Mouse (Mus musculus): ENCODE results near the gene Washc3. TPM values are rescaled to one million over a fixed set of nuclear protein-coding genes. Genes with fewer than 3 reads are reported as not detected.

Washc3 gene
- polyA plus RNA-seq (2012; rRNA removed): 9.3 and 14.4 TPM in 2 replicates

GRCm38 (mm10) chr10:88200951-88201638, at the start of gene Washc3:
Gene Washc3, plus strand, starts transcription at chr10:88201093.
- peaks cover 6% of the 10 kb centered on the region for H3K4me1 ChIP-seq (ENCODE audit: control insufficient read depth, insufficient read depth, low read length)
- TF ChIP-seq POLR2A (IDR thresholded peaks at IDR 0.05; ENCODE audit: borderline replicate concordance, extremely low read depth, low read depth, low read length): peak; percentile 69; the same call in 1 of the 2 replicates
- no peak for TF ChIP-seq CTCF (IDR thresholded peaks at IDR 0.05; ENCODE audit: insufficient read depth, low read length)
- DNase-seq: peak; percentile 87
- peak within 1 kb of the TSS; percentile 74 for H3K4me3 ChIP-seq (replicated peaks; ENCODE audit: extremely low read depth, low read depth, low read length)
- WGBS: under 1% methylated on average over 23 of the region's 23 CpGs

GRCm38 (mm10) chr10:88151658-88152057, 49.2 kb upstream of the Washc3 start:
- Histone ChIP-seq H3K4me3 (replicated peaks; ENCODE audit: extremely low read depth, low read depth, low read length) (no peak overlapping the region), H3K4me1 (ENCODE audit: control insufficient read depth, insufficient read depth, low read length) (no peaks in the 10 kb centered on the region)
- WGBS: 91% methylated on average over 6 of the region's 6 CpGs
- TF ChIP-seq POLR2A (IDR thresholded peaks at IDR 0.05; ENCODE audit: borderline replicate concordance, extremely low read depth, low read depth, low read length) (no peak), CTCF (IDR thresholded peaks at IDR 0.05; ENCODE audit: insufficient read depth, low read length) (no peak)
- DNase-seq: no peak

- 84% methylated on average over 2 of the region's 2 CpGs for WGBS
- H3K4me3 ChIP-seq (replicated peaks; ENCODE audit: extremely low read depth, low read depth, low read length): no peak overlapping the region
- no peak for DNase-seq
- no peaks in the 10 kb centered on the region for H3K4me1 ChIP-seq (ENCODE audit: control insufficient read depth, insufficient read depth, low read length)
- no peak for TF ChIP-seq CTCF (IDR thresholded peaks at IDR 0.05; ENCODE audit: insufficient read depth, low read length)
- TF ChIP-seq POLR2A (IDR thresholded peaks at IDR 0.05; ENCODE audit: borderline replicate concordance, extremely low read depth, low read depth, low read length): no peak
Measured at GRCm38 (mm10) chr10:88162096-88162495, 38.8 kb upstream of the Washc3 start.

- TF ChIP-seq CTCF (IDR thresholded peaks at IDR 0.05; ENCODE audit: insufficient read depth, low read length): no peak
- TF ChIP-seq POLR2A (IDR thresholded peaks at IDR 0.05; ENCODE audit: borderline replicate concordance, extremely low read depth, low read depth, low read length): no peak
- 96% methylated on average over 5 of the region's 5 CpGs for WGBS
- Histone ChIP-seq H3K4me1 (ENCODE audit: control insufficient read depth, insufficient read depth, low read length) (peaks cover 3% of the 10 kb centered on the region), H3K4me3 (replicated peaks; ENCODE audit: extremely low read depth, low read depth, low read length) (no peak overlapping the region)
- DNase-seq: no peak
Measured at GRCm38 (mm10) chr10:88162676-88163075, 38.2 kb upstream of the Washc3 start.

GRCm38 (mm10) chr10:88166158-88166557, 34.7 kb upstream of the Washc3 start:
- Histone ChIP-seq H3K4me3 (replicated peaks; ENCODE audit: extremely low read depth, low read depth, low read length) (no peak overlapping the region), H3K4me1 (ENCODE audit: control insufficient read depth, insufficient read depth, low read length) (peaks cover 3% of the 10 kb centered on the region)
- TF ChIP-seq POLR2A (IDR thresholded peaks at IDR 0.05; ENCODE audit: borderline replicate concordance, extremely low read depth, low read depth, low read length): no peak
- 93% methylated on average over 3 of the region's 3 CpGs for WGBS
- no peak for DNase-seq

GRCm38 (mm10) chr10:88167438-88168077, 33.3 kb upstream of the Washc3 start:
- Histone ChIP-seq H3K4me3 (replicated peaks; ENCODE audit: extremely low read depth, low read depth, low read length) (no peak overlapping the region), H3K4me1 (ENCODE audit: control insufficient read depth, insufficient read depth, low read length) (peaks cover 3% of the 10 kb centered on the region)
- no peak for DNase-seq
- WGBS: 34% methylated on average over 7 of the region's 7 CpGs
- TF ChIP-seq POLR2A (IDR thresholded peaks at IDR 0.05; ENCODE audit: borderline replicate concordance, extremely low read depth, low read depth, low read length): no peak
- TF ChIP-seq CTCF (IDR thresholded peaks at IDR 0.05; ENCODE audit: insufficient read depth, low read length): no peak

- TF ChIP-seq CTCF (IDR thresholded peaks at IDR 0.05; ENCODE audit: insufficient read depth, low read length) (no peak), POLR2A (IDR thresholded peaks at IDR 0.05; ENCODE audit: borderline replicate concordance, extremely low read depth, low read depth, low read length) (no peak)
- peak; percentile 7 for DNase-seq
- Histone ChIP-seq H3K4me1 (ENCODE audit: control insufficient read depth, insufficient read depth, low read length) (peaks cover 6% of the 10 kb centered on the region), H3K4me3 (replicated peaks; ENCODE audit: extremely low read depth, low read depth, low read length) (peak overlapping the region; percentile 46)
- 3% methylated on average over 4 of the region's 4 CpGs for WGBS
Measured at GRCm38 (mm10) chr10:88200541-88200940, 352 bp upstream of the Washc3 start.

GRCm38 (mm10) chr10:88201650-88202049, 757 bp downstream of the Washc3 start:
- TF ChIP-seq POLR2A (IDR thresholded peaks at IDR 0.05; ENCODE audit: borderline replicate concordance, extremely low read depth, low read depth, low read length) (no peak), CTCF (IDR thresholded peaks at IDR 0.05; ENCODE audit: insufficient read depth, low read length) (no peak)
- WGBS: 74% methylated on average over 13 of the region's 13 CpGs
- DNase-seq: no peak
- Histone ChIP-seq H3K4me3 (replicated peaks; ENCODE audit: extremely low read depth, low read depth, low read length) (peak overlapping the region; percentile 74), H3K4me1 (ENCODE audit: control insufficient read depth, insufficient read depth, low read length) (peaks cover 6% of the 10 kb centered on the region)

- 54% methylated on average over 8 of the region's 8 CpGs for WGBS
Measured at GRCm38 (mm10) chr10:88202581-88202980, 1.7 kb downstream of the Washc3 start.

GRCm38 (mm10) chr10:88203236-88203635, 2.3 kb downstream of the Washc3 start:
- 94% methylated on average over 6 of the region's 6 CpGs for WGBS
- H3K4me1 ChIP-seq (ENCODE audit: control insufficient read depth, insufficient read depth, low read length): peaks cover 6% of the 10 kb centered on the region
- no peak overlapping the region for H3K4me3 ChIP-seq (replicated peaks; ENCODE audit: extremely low read depth, low read depth, low read length)
- no peak for TF ChIP-seq CTCF (IDR thresholded peaks at IDR 0.05; ENCODE audit: insufficient read depth, low read length)
- no peak for TF ChIP-seq POLR2A (IDR thresholded peaks at IDR 0.05; ENCODE audit: borderline replicate concordance, extremely low read depth, low read depth, low read length)
- no peak for DNase-seq

More at GRCm38 (mm10) chr10:88202581-88202980, 1.7 kb downstream of the Washc3 start:
- peaks cover 6% of the 10 kb centered on the region for H3K4me1 ChIP-seq (ENCODE audit: control insufficient read depth, insufficient read depth, low read length)
- no peak overlapping the region for H3K4me3 ChIP-seq (replicated peaks; ENCODE audit: extremely low read depth, low read depth, low read length)
- no peak for TF ChIP-seq CTCF (IDR thresholded peaks at IDR 0.05; ENCODE audit: insufficient read depth, low read length)
- TF ChIP-seq POLR2A (IDR thresholded peaks at IDR 0.05; ENCODE audit: borderline replicate concordance, extremely low read depth, low read depth, low read length): no peak
- no peak for DNase-seq
